22 mouse cellular contexts compared by ENCODE assay signal in the genomic region with DNA sequence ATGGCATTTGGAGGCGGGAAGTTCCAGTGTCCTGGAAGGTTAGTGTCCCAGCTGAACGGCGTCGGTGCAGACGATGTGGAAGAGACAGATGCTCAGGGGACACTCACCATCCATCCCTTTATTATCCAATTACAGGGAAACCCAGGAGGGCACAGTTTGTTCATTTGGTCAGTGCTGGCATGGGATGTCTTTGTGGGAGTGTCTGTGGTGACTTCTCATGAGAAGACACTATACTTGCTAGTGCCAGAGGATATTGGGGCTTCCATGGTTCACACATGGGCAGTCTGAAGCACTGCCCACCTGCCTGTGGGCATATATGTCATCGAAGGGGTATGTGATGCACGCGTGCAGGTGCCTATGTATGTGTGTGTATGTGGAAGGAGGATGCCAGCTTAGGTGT.
A peak's percentile ranks its signal among the peaks of the same experiment; 100 is the strongest.
DNase-seq lines count a peak whose midpoint lies in the region; ATAC-seq and TF ChIP-seq lines count a peak whose summit lies in the region.
"Had no signal": no experiment of that assay in that cellular context is flagged by ENCODE, and none has a peak within 500 bp of the region (broad histone marks: within the 10 kb centered on the region; RNA-seq: fewer than 3 reads in every experiment).

No protein-coding gene starts in this region.

- no peak overlapping the region for H3K4me3 ChIP-seq in heart, embryonic 10.5 days
- H3K4me3 ChIP-seq in stomach, postnatal 0 days (ENCODE audit: low read depth, low read length) = no peak overlapping the region
- no peak overlapping the region for H3K4me3 ChIP-seq in kidney, embryonic 14.5 days (ENCODE audit: low read length)
- H3K4me3 ChIP-seq: embryonic facial prominence, embryonic 13.5 days; embryonic facial prominence, embryonic 15.5 days; erythroblast, embryonic 14.5 days; forebrain, embryonic 10.5 days; forebrain, embryonic 12.5 days had no signal

- H3K27ac ChIP-seq in heart, embryonic 10.5 days = no peak overlapping the region
- peak overlapping the region; percentile 59; the same call in 1 of the 2 replicates for H3K27ac ChIP-seq in stomach, postnatal 0 days (replicated peaks)
- H3K27ac ChIP-seq in kidney, embryonic 14.5 days (ENCODE audit: low read depth, low read length) = no peak overlapping the region
- H3K27ac ChIP-seq: embryonic facial prominence, embryonic 13.5 days; embryonic facial prominence, embryonic 15.5 days; forebrain, embryonic 10.5 days; forebrain, embryonic 12.5 days had no signal

- H3K4me2 ChIP-seq in stomach, postnatal 0 days (replicated peaks; ENCODE audit: low read depth) = no peak overlapping the region
- H3K4me2 ChIP-seq in kidney, embryonic 14.5 days (replicated peaks; ENCODE audit: low read depth, low read length) = no peak overlapping the region
- H3K4me2 ChIP-seq: embryonic facial prominence, embryonic 13.5 days; embryonic facial prominence, embryonic 15.5 days; forebrain, embryonic 12.5 days had no signal

- no peaks in the 10 kb centered on the region for H3K36me3 ChIP-seq in heart, embryonic 10.5 days
- H3K36me3 ChIP-seq in stomach, postnatal 0 days (ENCODE audit: control insufficient read depth, insufficient read depth, low read length) = no peaks in the 10 kb centered on the region
- peaks cover 2% of the 10 kb centered on the region; the same call in 1 of the 2 replicates for H3K36me3 ChIP-seq in kidney, embryonic 14.5 days (ENCODE audit: control insufficient read depth, insufficient read depth, low read length)
- H3K36me3 ChIP-seq: embryonic facial prominence, embryonic 13.5 days; embryonic facial prominence, embryonic 15.5 days had no signal

- 92% methylated on average over 8 of the region's 8 CpGs for WGBS in heart, embryonic 10.5 days
- 62% methylated on average over 8 of the region's 8 CpGs for WGBS in stomach, postnatal 0 days
- 86% methylated on average over 8 of the region's 8 CpGs for WGBS in kidney, embryonic 14.5 days

- no peak for TF ChIP-seq CTCF in stomach, postnatal 0 days (IDR thresholded peaks at IDR 0.05; ENCODE audit: low read depth)

- DNase-seq in heart, adult 11 months = peak; percentile 83
- DNase-seq in heart, embryonic 10.5 days (ENCODE audit: low spot score) = no peak
- peak; percentile 24 for DNase-seq in lung, postnatal 10 days
- no peak for DNase-seq in lung, postnatal 36 days
- DNase-seq in stomach, postnatal 0 days (ENCODE audit: low spot score) = no peak
- DNase-seq: adrenal gland, adult 2 months; adrenal gland, postnatal 10 days; adrenal gland, postnatal 25 days; cerebellum, adult 11 months; cerebellum, adult 18-20 months; cerebellum, adult 8-10 months; cerebellum, adult 9-11 months; cerebellum, postnatal 14 days; cerebellum, postnatal 36 days; embryo, embryonic 11 days had no signal

- TF ChIP-seq EP300 in stomach, postnatal 0 days (optimal IDR thresholded peaks at IDR 0.05) = no peak

- H3K9ac ChIP-seq in stomach, postnatal 0 days (ENCODE audit: low read length) = no peak overlapping the region
- H3K9ac ChIP-seq in kidney, embryonic 14.5 days (ENCODE audit: low read depth, low read length) = no peak overlapping the region
- H3K9ac ChIP-seq: embryonic facial prominence, embryonic 13.5 days; embryonic facial prominence, embryonic 15.5 days; forebrain, embryonic 12.5 days had no signal

- peak; percentile 45; the same call in 1 of the 2 replicates for ATAC-seq in stomach, postnatal 0 days (ENCODE audit: low FRiP score, low TSS enrichment)
- no peak for ATAC-seq in kidney, embryonic 14.5 days (ENCODE audit: low FRiP score, low TSS enrichment)
- ATAC-seq: forebrain, embryonic 14.5 days had no signal

- H3K27me3 ChIP-seq in heart, embryonic 10.5 days (ENCODE audit: insufficient read depth, poor library complexity, severe bottlenecking) = no peaks in the 10 kb centered on the region
- no peaks in the 10 kb centered on the region for H3K27me3 ChIP-seq in stomach, postnatal 0 days (ENCODE audit: control insufficient read depth, insufficient read depth, low read length)
- H3K27me3 ChIP-seq in kidney, embryonic 14.5 days (ENCODE audit: control insufficient read depth, insufficient read depth, low read length) = no peaks in the 10 kb centered on the region
- H3K27me3 ChIP-seq: embryonic facial prominence, embryonic 13.5 days; embryonic facial prominence, embryonic 15.5 days; forebrain, embryonic 12.5 days had no signal

- H3K9me3 ChIP-seq in heart, embryonic 10.5 days = no peaks in the 10 kb centered on the region
- H3K9me3 ChIP-seq in stomach, postnatal 0 days (ENCODE audit: control insufficient read depth, low read length) = no peaks in the 10 kb centered on the region
- no peaks in the 10 kb centered on the region for H3K9me3 ChIP-seq in kidney, embryonic 14.5 days (ENCODE audit: control insufficient read depth, low read length)
- H3K9me3 ChIP-seq: embryonic facial prominence, embryonic 13.5 days; embryonic facial prominence, embryonic 15.5 days; forebrain, embryonic 10.5 days; forebrain, embryonic 12.5 days had no signal

- no peaks in the 10 kb centered on the region for H3K4me1 ChIP-seq in heart, embryonic 10.5 days
- H3K4me1 ChIP-seq in stomach, postnatal 0 days (replicated peaks; ENCODE audit: control insufficient read depth, insufficient read depth) = no peaks in the 10 kb centered on the region
- no peaks in the 10 kb centered on the region for H3K4me1 ChIP-seq in kidney, embryonic 14.5 days (ENCODE audit: control insufficient read depth, insufficient read depth, low read length)
- H3K4me1 ChIP-seq: embryonic facial prominence, embryonic 13.5 days; embryonic facial prominence, embryonic 15.5 days; forebrain, embryonic 10.5 days; forebrain, embryonic 12.5 days had no signal

Comparison
In these comparisons a context has a peak if more than half of its experiments do, and no peak if none do; other contexts are left out.
1. DNase-seq: peak in heart, adult 11 months (single experiment) and lung, postnatal 10 days (single experiment); none in heart, embryonic 10.5 days (single experiment), lung, postnatal 36 days (single experiment) and stomach, postnatal 0 days (single experiment).